Mouse (Mus musculus) liver, embryonic 14.5 days (tissue): ENCODE data around the gene Dusp21.

Experiments used
- CTCF ChIP-seq: IDR thresholded peaks from 2 replicates; pipeline ENCODE4 v1.5.1; 2016; ENCODE audit warnings: antibody characterized with exemption, low read depth, control low read depth
- EP300 ChIP-seq: IDR thresholded peaks from 2 replicates; pipeline ENCODE4 v1.6.1; 2016; ENCODE audit warnings: antibody characterized with exemption, low read depth

DNA sequence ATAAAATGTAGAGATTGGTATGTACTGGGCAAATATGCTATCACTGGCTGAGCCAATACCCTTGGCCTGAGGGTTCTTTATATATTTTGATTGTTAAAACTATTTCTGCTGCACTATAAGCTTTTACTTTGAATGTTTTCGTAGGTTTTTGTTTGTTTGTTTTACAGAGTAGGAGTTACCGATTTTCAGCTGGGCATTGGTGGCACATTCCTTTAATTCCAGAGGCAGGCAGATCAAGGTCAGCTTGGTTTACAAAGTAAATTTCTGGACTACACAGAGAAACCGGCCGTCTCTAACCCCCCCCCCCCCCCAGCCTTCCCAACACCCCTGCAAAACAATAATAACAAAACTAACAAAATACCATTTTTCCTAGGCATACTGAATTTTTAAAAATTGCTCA is 29.2 kb downstream of the Dusp21 start:
- TF ChIP-seq CTCF = no peak
- TF ChIP-seq EP300 = no peak
